Mouse (Mus musculus) MEL (cell line): ENCODE results near the gene Gpr108. TPM values are rescaled to one million over a fixed set of nuclear protein-coding genes. Genes with fewer than 3 reads are reported as not detected.

Experiments
- DNase-seq: peaks from one replicate; pipeline ENCODE4 v3.0.0; 2011; ENCODE audit warnings: low read depth, low spot score
- H3K27ac ChIP-seq: 2 replicates; pipeline ENCODE4 v1.5.1; 2012; ENCODE audit warnings: low read depth, mild to moderate bottlenecking, control low read depth, low read length, moderate library complexity; ENCODE audit not compliant: control insufficient read depth
- H3K27me3 ChIP-seq, 2 experiments: fragments of 150-350 bp in 1 of 2; sonication (generic) in 1 of 2; 2 replicates each; pipeline ENCODE4 v1.6.1; 2012; ENCODE audit warnings: low read length in 2 of 2, mild to moderate bottlenecking in 2 of 2, improper control_type of control experiment in 1 of 2, moderate library complexity in 1 of 2; ENCODE audit not compliant: insufficient read depth in 2 of 2, control insufficient read depth in 1 of 2
- H3K36me3 ChIP-seq, 2 experiments: 2 replicates each; pipeline ENCODE4 v1.6.1; 2012 to 2014; ENCODE audit warnings: low read length in 2 of 2, improper control_type of control experiment in 1 of 2, inconsistent platforms in 1 of 2, mild to moderate bottlenecking in 1 of 2; ENCODE audit not compliant: insufficient read depth in 2 of 2, control insufficient read depth in 1 of 2
- H3K4me1 ChIP-seq, 2 experiments: fragments of 150-350 bp in 1 of 2; sonication (generic) in 1 of 2; 2 replicates each; pipeline ENCODE4 v1.6.1; 2012; ENCODE audit warnings: low read length in 2 of 2, improper control_type of control experiment in 1 of 2, mild to moderate bottlenecking in 1 of 2; ENCODE audit not compliant: insufficient read depth in 2 of 2, control insufficient read depth in 1 of 2
- H3K4me3 ChIP-seq, 2 experiments: fragments of 150-350 bp in 1 of 2; sonication (generic) in 1 of 2; 2 replicates each; pipeline ENCODE4 v1.5.1; 2012; ENCODE audit warnings: low read depth in 2 of 2, low read length in 2 of 2, mild to moderate bottlenecking in 2 of 2, moderate library complexity in 2 of 2, control low read depth in 1 of 2, improper control_type of control experiment in 1 of 2; ENCODE audit not compliant: control insufficient read depth in 1 of 2, insufficient read depth in 1 of 2
- H3K79me2 ChIP-seq: 2 replicates; pipeline ENCODE4 v1.6.1; 2012; ENCODE audit warnings: mild to moderate bottlenecking, low read length, moderate library complexity; ENCODE audit not compliant: control insufficient read depth, poor library complexity, insufficient read depth
- H3K9ac ChIP-seq: 2 replicates; pipeline ENCODE4 v1.6.1; 2012; ENCODE audit warnings: low read depth, mild to moderate bottlenecking, control low read depth, low read length, moderate library complexity; ENCODE audit not compliant: control insufficient read depth, poor library complexity, severe bottlenecking
- H3K9me3 ChIP-seq: fragments of 150-350 bp; sonication (generic); replicated peaks from 2 replicates; pipeline ENCODE4 v1.6.1; 2012; ENCODE audit warnings: mild to moderate bottlenecking, low read length, improper control_type of control experiment, moderate library complexity; ENCODE audit not compliant: insufficient read depth
- BHLHE40 ChIP-seq: IDR thresholded peaks from 2 replicates; pipeline ENCODE4 v1.6.1; 2012; ENCODE audit warnings: low read depth, mild to moderate bottlenecking, inconsistent platforms, low read length, improper control_type of control experiment, borderline replicate concordance
- CHD2 ChIP-seq: IDR thresholded peaks from 2 replicates; pipeline ENCODE4 v1.6.1; 2011; ENCODE audit warnings: low read length, improper control_type of control experiment
- EP300 ChIP-seq, 2 experiments: IDR thresholded peaks; 2 replicates each; pipeline ENCODE4 v1.6.1; 2011; ENCODE audit warnings: improper control_type of control experiment in 2 of 2, low read length in 2 of 2, low read depth in 1 of 2, mild to moderate bottlenecking in 1 of 2
- ETS1 ChIP-seq: IDR thresholded peaks from 2 replicates; pipeline ENCODE4 v1.6.1; 2012; ENCODE audit warnings: low read depth, mild to moderate bottlenecking, inconsistent platforms, low read length, improper control_type of control experiment, moderate library complexity
- GABPA ChIP-seq: IDR thresholded peaks from 2 replicates; pipeline ENCODE4 v1.6.1; 2012; ENCODE audit warnings: low read depth, mild to moderate bottlenecking, inconsistent platforms, low read length, improper control_type of control experiment, moderate library complexity
- JUND ChIP-seq: IDR thresholded peaks from 2 replicates; pipeline ENCODE4 v1.6.1; 2011; ENCODE audit warnings: low read depth, mild to moderate bottlenecking, improper control_type of control experiment, low read length
- KAT2A ChIP-seq: conservative IDR thresholded peaks from 2 replicates; pipeline ENCODE4 v1.6.1; 2012; ENCODE audit warnings: low read depth, low read length, improper control_type of control experiment, inconsistent platforms
- MAFK ChIP-seq: IDR thresholded peaks from 2 replicates; pipeline ENCODE4 v1.6.1; 2011; ENCODE audit warnings: low read depth, mild to moderate bottlenecking, low read length, improper control_type of control experiment, borderline replicate concordance
- MAX ChIP-seq: IDR thresholded peaks from 2 replicates; pipeline ENCODE4 v1.6.1; 2011; ENCODE audit warnings: low read length, improper control_type of control experiment
- MEF2A ChIP-seq: IDR thresholded peaks from 2 replicates; pipeline ENCODE4 v1.6.1; 2014; ENCODE audit warnings: low read depth, mild to moderate bottlenecking, inconsistent platforms, low read length, improper control_type of control experiment; ENCODE audit not compliant: poor library complexity, insufficient replicate concordance, severe bottlenecking; ENCODE audit errors: extremely low read depth
- MXI1 ChIP-seq: IDR thresholded peaks from 2 replicates; pipeline ENCODE4 v1.6.1; 2011; ENCODE audit warnings: mild to moderate bottlenecking, low read depth, low read length, improper control_type of control experiment
- MYB ChIP-seq: IDR thresholded peaks from 2 replicates; pipeline ENCODE4 v1.6.1; 2011; ENCODE audit warnings: mild to moderate bottlenecking, low read depth, low read length, improper control_type of control experiment
- MYC ChIP-seq: IDR thresholded peaks from 2 replicates; pipeline ENCODE4 v1.6.1; 2011; ENCODE audit warnings: low read depth, mild to moderate bottlenecking, low read length, improper control_type of control experiment, moderate library complexity
- NELFE ChIP-seq: IDR thresholded peaks from 2 replicates; pipeline ENCODE4 v1.6.1; 2011; ENCODE audit warnings: low read depth, low read length, improper control_type of control experiment
- POLR2AphosphoS2 ChIP-seq: IDR thresholded peaks from 2 replicates; pipeline ENCODE4 v1.6.1; 2011; ENCODE audit warnings: low read length, improper control_type of control experiment
- POLR2AphosphoS5 ChIP-seq: IDR thresholded peaks from 2 replicates; pipeline ENCODE4 v1.6.1; 2012; ENCODE audit warnings: low read depth, borderline replicate concordance, mild to moderate bottlenecking, inconsistent platforms, low read length, moderate library complexity, mixed read lengths
- RCOR1 ChIP-seq: IDR thresholded peaks from 2 replicates; pipeline ENCODE4 v1.6.1; 2012; ENCODE audit warnings: low read depth, mild to moderate bottlenecking, inconsistent platforms, low read length, improper control_type of control experiment
- SMC3 ChIP-seq: IDR thresholded peaks from 2 replicates; pipeline ENCODE4 v1.6.1; 2011; ENCODE audit warnings: low read depth, low read length, improper control_type of control experiment
- TAL1 ChIP-seq: IDR thresholded peaks from 2 replicates; pipeline ENCODE4 v1.6.1; 2012; ENCODE audit warnings: mild to moderate bottlenecking, inconsistent platforms, low read length, moderate library complexity, mixed read lengths
- TBP ChIP-seq: IDR thresholded peaks from 2 replicates; pipeline ENCODE4 v1.8.0; 2011; ENCODE audit warnings: low read depth, low read length, improper control_type of control experiment
- TCF12 ChIP-seq: IDR thresholded peaks from 2 replicates; pipeline ENCODE4 v1.6.1; 2014; ENCODE audit warnings: low read depth, mild to moderate bottlenecking, inconsistent platforms, low read length, improper control_type of control experiment, moderate library complexity
- UBTF ChIP-seq: IDR thresholded peaks from 2 replicates; pipeline ENCODE4 v1.6.1; 2012; ENCODE audit warnings: low read depth, mild to moderate bottlenecking, inconsistent platforms, low read length, improper control_type of control experiment, moderate library complexity, borderline replicate concordance; ENCODE audit not compliant: insufficient read depth
- USF1 ChIP-seq: IDR thresholded peaks from 2 replicates; pipeline ENCODE4 v1.6.1; 2014; ENCODE audit warnings: low read depth, mild to moderate bottlenecking, inconsistent platforms, low read length, improper control_type of control experiment, moderate library complexity
- USF2 ChIP-seq, 2 experiments: IDR thresholded peaks; 2 replicates each; pipeline ENCODE4 v1.6.1; 2011 to 2012; ENCODE audit warnings: improper control_type of control experiment in 2 of 2, low read length in 2 of 2, borderline replicate concordance in 1 of 2, inconsistent platforms in 1 of 2, low read depth in 1 of 2, mild to moderate bottlenecking in 1 of 2; ENCODE audit not compliant: insufficient read depth in 1 of 2
- ZC3H11A ChIP-seq: IDR thresholded peaks from 2 replicates; pipeline ENCODE4 v1.6.1; 2012; ENCODE audit warnings: low read depth, mild to moderate bottlenecking, inconsistent platforms, low read length, improper control_type of control experiment
- ZKSCAN1 ChIP-seq: IDR thresholded peaks from 2 replicates; pipeline ENCODE4 v1.6.1; 2012; ENCODE audit warnings: low read depth, mild to moderate bottlenecking, inconsistent platforms, low read length, improper control_type of control experiment, moderate library complexity
- ZMIZ1 ChIP-seq: IDR thresholded peaks from 2 replicates; pipeline ENCODE4 v1.6.1; 2012; ENCODE audit warnings: low read depth, mild to moderate bottlenecking, inconsistent platforms, low read length, improper control_type of control experiment, moderate library complexity
- ZNF384 ChIP-seq: IDR thresholded peaks from 2 replicates; pipeline ENCODE4 v1.6.1; 2012; ENCODE audit warnings: low read depth, mild to moderate bottlenecking, inconsistent platforms, low read length, improper control_type of control experiment
- polyA plus RNA-seq, 2 experiments: library from polyadenylated mRNA; stranded (reverse) in 1 of 2; unstranded in 1 of 2; fragments of >175 nt in 1 of 2; fragments of >200 nt in 1 of 2; gene quantifications; 2 replicates each; pipeline versions ENCODE4 v1.2.1 to v1.2.4; 2012; ENCODE audit warnings: low replicate concordance in 2 of 2, low read depth in 1 of 2; ENCODE audit not compliant: insufficient read length in 2 of 2, insufficient read depth in 1 of 2, missing spikeins in 1 of 2
- total RNA-seq: library from RNA; depleted of rRNA; stranded (reverse); fragments of 300-350 nt; gene quantifications from 2 replicates; pipeline ENCODE4 v1.2.3, GENCODE M21; 2012

Gpr108 gene
- total and polyA plus RNA-seq, 3 experiments, result 21.8 to 35.9 TPM; not detected in 1

- no peak for DNase-seq
- H3K4me1 ChIP-seq, result peaks cover 0 to 15% of the 10 kb centered on the region in 2 experiments; a peak in 1 of 4 replicates
- H3K27me3 ChIP-seq, result no peaks in the 10 kb centered on the region
- H3K79me2 ChIP-seq, result peaks cover 2% of the 10 kb centered on the region; the same call in 1 of the 2 replicates
- H3K27ac ChIP-seq, result no peak overlapping the region
- H3K9me3 ChIP-seq, result no peaks in the 10 kb centered on the region
- no peak overlapping the region for H3K4me3 ChIP-seq
- peaks cover 0 to 4% of the 10 kb centered on the region in 2 experiments; a peak in 2 of 4 replicates for H3K36me3 ChIP-seq
- TF ChIP-seq POLR2AphosphoS2 (no peak), MAFK (no peak), USF2 (IDR thresholded peaks at IDR 0.05; ENCODE audit: borderline replicate concordance in 1 of 2, insufficient read depth in 1 of 2, low read depth in 1 of 2, low read length in 2 of 2) (no peak), GABPA (no peak), SMC3 (no peak), TCF12 (no peak), JUND (no peak), MYB (no peak), CHD2 (no peak), EP300 (IDR thresholded peaks at IDR 0.05; ENCODE audit: low read depth in 1 of 2, low read length in 2 of 2) (no peak), NELFE (no peak), ZMIZ1 (no peak), BHLHE40 (no peak), ZNF384 (no peak), UBTF (no peak), TBP (no peak), MXI1 (no peak), ZC3H11A (no peak), ZKSCAN1 (no peak)
- H3K9ac ChIP-seq, result no peak overlapping the region
Observed at GRCm38 (mm10) chr17:57256921-57257485, 8.8 kb upstream of the Gpr108 start.

GRCm38 (mm10) chr17:57255354-57255753 lies 7.1 kb upstream of the Gpr108 start:
- H3K4me3 ChIP-seq, result no peak overlapping the region
- peak; percentile 50 for DNase-seq
- no peak overlapping the region for H3K9ac ChIP-seq
- no peaks in the 10 kb centered on the region for H3K27me3 ChIP-seq
- H3K4me1 ChIP-seq, result peaks cover 0 to 18% of the 10 kb centered on the region in 2 experiments; a peak in 1 of 4 replicates
- TF ChIP-seq TCF12 (no peak), MYB (no peak), MXI1 (no peak), MAX (no peak), NELFE (no peak), SMC3 (no peak), ETS1 (no peak), POLR2AphosphoS5 (no peak), MYC (no peak), ZMIZ1 (no peak), USF1 (no peak), TAL1 (no peak), BHLHE40 (no peak), MEF2A (no peak), RCOR1 (no peak), KAT2A (no peak)
- no peaks in the 10 kb centered on the region for H3K9me3 ChIP-seq
- H3K79me2 ChIP-seq, result peaks cover 2% of the 10 kb centered on the region; the same call in 1 of the 2 replicates
- no peak overlapping the region for H3K27ac ChIP-seq
- peaks cover 0 to 4% of the 10 kb centered on the region in 2 experiments; a peak in 2 of 4 replicates for H3K36me3 ChIP-seq
